Mouse (Mus musculus) myocyte (in vitro differentiated cells): ENCODE results near the gene Dpagt1. TPM values are rescaled to one million over a fixed set of nuclear protein-coding genes. Genes with fewer than 3 reads are reported as not detected.
A peak's percentile ranks its signal among the peaks of the same experiment; 100 is the strongest.

Experiments used
- H3K27me3 ChIP-seq: one replicate; pipeline ENCODE4 v1.6.1; 2011; ENCODE audit not compliant: control insufficient read depth, insufficient read depth, insufficient read length
- H3K36me3 ChIP-seq: one replicate; pipeline ENCODE4 v1.6.1; 2011; ENCODE audit not compliant: control insufficient read depth, insufficient read depth
- H3K4me2 ChIP-seq: one replicate; pipeline ENCODE4 v1.6.1; 2011; ENCODE audit warnings: low read depth, control low read depth
- H3K4me3 ChIP-seq: one replicate; pipeline ENCODE4 v1.5.1; 2011; ENCODE audit warnings: mild to moderate bottlenecking, control low read depth, moderate library complexity
- H3K79me2 ChIP-seq: one replicate; pipeline ENCODE4 v1.6.1; 2011; ENCODE audit not compliant: control insufficient read depth, insufficient read depth
- H3ac ChIP-seq: one replicate; pipeline ENCODE4 v1.6.1; 2011; ENCODE audit not compliant: control insufficient read depth, insufficient read length
- CEBPB ChIP-seq: IDR thresholded peaks from 2 replicates; pipeline ENCODE4 v1.6.1; 2011; ENCODE audit warnings: mild to moderate bottlenecking, moderate library complexity; ENCODE audit not compliant: poor library complexity, insufficient read depth, severe bottlenecking
- E2F4 ChIP-seq: IDR thresholded peaks from one replicate; pipeline ENCODE4 v1.6.1; 2011; ENCODE audit warnings: mild to moderate bottlenecking, control low read depth, moderate library complexity; ENCODE audit not compliant: insufficient read depth
- MAX ChIP-seq: IDR thresholded peaks from one replicate; pipeline ENCODE4 v1.6.1; 2011; ENCODE audit warnings: low read depth, mild to moderate bottlenecking, control low read depth
- MYOD1 ChIP-seq, 3 experiments: IDR thresholded peaks; one replicate each; pipeline ENCODE4 v1.6.1; 2011; ENCODE audit warnings: control low read depth in 2 of 3, low read depth in 2 of 3, mild to moderate bottlenecking in 2 of 3, moderate library complexity in 1 of 3; ENCODE audit not compliant: insufficient read length in 2 of 3, control insufficient read depth in 1 of 3
- MYOG ChIP-seq, 3 experiments: IDR thresholded peaks; one replicate each; pipeline ENCODE4 v1.6.1; 2011; ENCODE audit warnings: control low read depth in 2 of 3, low read depth in 2 of 3, mild to moderate bottlenecking in 2 of 3; ENCODE audit not compliant: insufficient read length in 2 of 3, control insufficient read depth in 1 of 3, insufficient read depth in 1 of 3
- POLR2A ChIP-seq: IDR thresholded peaks from one replicate; pipeline ENCODE4 v1.6.1; 2011; ENCODE audit warnings: low read depth, mild to moderate bottlenecking, control low read depth, moderate library complexity; ENCODE audit not compliant: insufficient read length
- POLR2AphosphoS2 ChIP-seq: IDR thresholded peaks from one replicate; pipeline ENCODE4 v1.6.1; 2011; ENCODE audit warnings: low read depth, control low read depth; ENCODE audit not compliant: insufficient read length
- REST ChIP-seq: IDR thresholded peaks from one replicate; pipeline ENCODE4 v1.6.1; 2011; ENCODE audit warnings: mild to moderate bottlenecking, control low read depth, moderate library complexity; ENCODE audit not compliant: insufficient read depth, insufficient read length
- SRF ChIP-seq: IDR thresholded peaks from one replicate; pipeline ENCODE4 v1.6.1; 2011; ENCODE audit warnings: low read depth; ENCODE audit not compliant: control insufficient read depth, insufficient read length
- TCF12 ChIP-seq: IDR thresholded peaks from one replicate; pipeline ENCODE4 v1.6.1; 2011; ENCODE audit warnings: mild to moderate bottlenecking, control low read depth; ENCODE audit not compliant: poor library complexity, insufficient read depth, severe bottlenecking
- TCF3 ChIP-seq: IDR thresholded peaks from one replicate; pipeline ENCODE4 v1.6.1; 2011; ENCODE audit warnings: low read depth, control low read depth; ENCODE audit not compliant: insufficient read length
- USF1 ChIP-seq: IDR thresholded peaks from one replicate; pipeline ENCODE4 v1.6.1; 2011; ENCODE audit warnings: low read depth, mild to moderate bottlenecking, control low read depth, moderate library complexity
- polyA plus RNA-seq: library from polyadenylated mRNA; unstranded; fragments of >200 nt; fragmentation: generic; extraction: Trizol; gene quantifications from one replicate; pipeline ENCODE4 v1.2.1, GENCODE M21; 2012; ENCODE audit warnings: missing spikeins

The Dpagt1 gene
- polyA plus RNA-seq, 1 experiment, result 26.3 TPM

GRCm38 (mm10) chr9:44343781-44344421, 18.1 kb downstream of the Dpagt1 start, which contains the start of gene Hmbs:
Hmbs (minus strand) TSS chr9:44344228.
- Histone ChIP-seq H3K4me3 (peak within 1 kb of the TSS; percentile 51), H3K79me2 (peaks cover 18% of the 10 kb centered on the region), H3K4me2 (peak within 1 kb of the TSS; percentile 94), H3ac (peak within 1 kb of the TSS; percentile 57), H3K27me3 (no peaks in the 10 kb centered on the region), H3K36me3 (peaks cover 11% of the 10 kb centered on the region)
- TF ChIP-seq E2F4, result peak; percentile 96
- TF ChIP-seq MYOG (IDR thresholded peaks at IDR 0.05; ENCODE audit: control insufficient read depth in 1 of 3, insufficient read depth in 1 of 3, insufficient read length in 2 of 3, low read depth in 2 of 3), result no peak
- peak; percentile 71 for TF ChIP-seq POLR2A
- TF ChIP-seq CEBPB, result peak; percentile 99
- peak; percentile 85 for TF ChIP-seq POLR2AphosphoS2
- no peak for TF ChIP-seq REST

DNA sequence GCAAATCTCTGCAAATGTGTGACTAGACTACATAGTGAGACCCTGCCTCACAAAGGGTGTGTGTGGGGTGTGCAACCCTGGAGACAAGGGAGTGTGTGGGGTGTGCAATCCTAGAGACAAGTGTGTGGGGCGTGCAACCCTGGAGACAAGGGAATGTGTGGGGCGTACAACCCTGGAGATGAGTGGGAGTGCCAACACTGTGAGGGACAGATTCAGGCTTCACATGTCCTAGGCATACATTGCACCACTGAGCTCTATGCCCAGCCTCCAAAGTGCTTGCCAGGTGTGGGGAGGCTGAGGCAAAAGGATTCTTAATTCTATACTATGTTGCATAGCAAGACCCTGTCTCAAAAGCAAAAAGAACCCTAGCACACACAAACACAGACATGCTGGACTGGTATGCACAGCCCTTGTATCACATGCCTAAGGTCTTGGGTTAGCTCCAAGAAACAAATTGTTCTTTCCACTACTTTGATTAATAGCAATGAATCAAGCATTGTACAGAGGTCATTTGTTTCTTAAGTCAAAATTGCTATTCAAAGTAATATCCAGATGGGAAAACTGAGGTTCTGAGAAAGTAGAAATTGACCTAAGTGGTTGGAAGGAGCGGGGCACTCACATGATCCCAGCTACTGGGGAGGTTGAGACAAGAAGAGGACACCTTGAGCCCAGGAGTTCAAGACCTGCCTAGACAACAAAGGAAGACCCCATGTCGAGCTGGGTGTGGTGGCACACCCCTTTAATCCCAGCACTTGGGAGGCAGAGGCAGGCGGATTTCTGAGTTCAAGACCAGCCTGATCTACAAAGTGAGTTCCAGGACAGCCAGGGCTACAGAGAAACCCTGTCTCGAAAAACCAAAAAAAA, 20.0 kb downstream of the Dpagt1 start:
- peaks cover 21% of the 10 kb centered on the region for H3K36me3 ChIP-seq
- H3K79me2 ChIP-seq, result peaks cover 16% of the 10 kb centered on the region
- TF ChIP-seq POLR2AphosphoS2, result peak; percentile 54
- no peak for TF ChIP-seq CEBPB
- H3K27me3 ChIP-seq, result no peaks in the 10 kb centered on the region
- no peak overlapping the region for H3ac ChIP-seq
- H3K4me2 ChIP-seq, result no peak overlapping the region
- no peak overlapping the region for H3K4me3 ChIP-seq

DNA sequence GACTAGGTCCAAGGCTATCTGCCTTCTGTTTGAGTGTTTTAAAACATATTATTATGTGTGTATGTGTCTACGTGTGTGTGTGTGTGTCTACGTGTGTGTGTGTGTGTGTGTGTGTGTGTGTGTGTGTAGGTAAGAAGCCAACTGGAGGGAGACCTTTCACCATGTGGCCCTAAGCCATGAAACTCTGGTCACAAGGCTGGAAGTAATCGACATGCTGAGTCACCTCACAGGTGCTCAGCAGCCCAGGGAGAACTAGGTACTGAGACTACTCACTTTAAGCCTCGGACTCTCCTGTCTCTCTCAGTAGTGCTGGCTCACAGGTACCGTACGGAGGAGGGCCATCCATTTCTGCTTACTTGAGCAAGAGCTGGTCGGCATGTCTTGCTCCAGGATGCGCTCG, 21.3 kb downstream of the Dpagt1 start:
- H3K79me2 ChIP-seq, result peaks cover 13% of the 10 kb centered on the region
- no peaks in the 10 kb centered on the region for H3K27me3 ChIP-seq
- H3ac ChIP-seq, result no peak overlapping the region
- H3K4me3 ChIP-seq, result no peak overlapping the region
- peaks cover 21% of the 10 kb centered on the region for H3K36me3 ChIP-seq
- TF ChIP-seq USF1, result no peak
- TF ChIP-seq TCF12, result no peak
- no peak for TF ChIP-seq POLR2AphosphoS2
- TF ChIP-seq POLR2A, result no peak
- TF ChIP-seq TCF3, result no peak
- no peak for TF ChIP-seq MYOG (IDR thresholded peaks at IDR 0.05; ENCODE audit: control insufficient read depth in 1 of 3, insufficient read depth in 1 of 3, insufficient read length in 2 of 3, low read depth in 2 of 3)
- TF ChIP-seq E2F4, result no peak
- no peak for TF ChIP-seq CEBPB
- H3K4me2 ChIP-seq, result no peak overlapping the region

DNA sequence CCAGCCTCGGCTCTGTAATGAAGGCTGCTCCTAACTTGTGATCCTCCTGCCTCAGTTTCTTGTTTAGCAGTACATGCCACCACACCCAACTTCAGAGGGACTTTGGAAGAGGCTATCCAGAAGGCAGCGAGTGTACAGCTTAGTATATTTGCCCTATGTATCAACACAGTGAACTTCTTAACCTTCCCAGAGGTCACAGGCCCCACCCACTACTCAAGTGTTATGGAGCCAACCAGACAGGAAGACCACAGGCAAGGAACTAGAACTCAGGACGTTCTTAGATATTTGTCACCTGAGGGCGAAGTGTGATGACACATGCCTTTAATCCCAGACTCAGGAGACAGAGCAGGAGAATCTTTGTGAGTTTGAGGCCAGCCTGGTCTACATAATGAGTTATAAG, 21.8 kb downstream of the Dpagt1 start:
- peaks cover 21% of the 10 kb centered on the region for H3K36me3 ChIP-seq
- no peaks in the 10 kb centered on the region for H3K27me3 ChIP-seq
- no peak overlapping the region for H3ac ChIP-seq
- peaks cover 10% of the 10 kb centered on the region for H3K79me2 ChIP-seq
- H3K4me3 ChIP-seq, result no peak overlapping the region
- TF ChIP-seq MAX (no peak), REST (no peak), POLR2AphosphoS2 (no peak), TCF12 (no peak), MYOD1 (IDR thresholded peaks at IDR 0.05; ENCODE audit: control insufficient read depth in 1 of 3, insufficient read length in 2 of 3, low read depth in 2 of 3) (no peak), CEBPB (no peak), POLR2A (no peak), TCF3 (no peak), MYOG (IDR thresholded peaks at IDR 0.05; ENCODE audit: control insufficient read depth in 1 of 3, insufficient read depth in 1 of 3, insufficient read length in 2 of 3, low read depth in 2 of 3) (no peak), SRF (no peak), USF1 (no peak), E2F4 (no peak)
- H3K4me2 ChIP-seq, result no peak overlapping the region

DNA sequence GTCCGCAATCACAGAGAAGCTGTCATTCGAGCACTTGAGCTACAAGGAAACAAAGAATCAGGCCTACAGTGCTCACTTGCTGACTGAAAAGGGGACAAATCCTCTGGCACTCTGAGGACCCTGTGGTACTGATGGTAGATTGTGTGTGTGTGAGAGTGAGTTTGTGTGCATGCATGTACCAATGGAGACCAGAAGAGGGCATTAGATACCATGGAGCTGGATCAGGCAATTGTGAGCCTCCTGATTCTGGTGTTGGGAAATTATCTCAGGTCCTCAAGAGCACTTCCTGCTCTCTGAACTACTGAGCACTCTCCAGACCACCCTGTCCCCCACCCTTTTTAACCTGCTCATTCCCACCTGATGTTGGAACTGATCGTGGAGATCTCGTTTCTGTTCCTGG, 22.7 kb downstream of the Dpagt1 start:
- Histone ChIP-seq H3ac (no peak overlapping the region), H3K36me3 (peaks cover 27% of the 10 kb centered on the region), H3K4me3 (no peak overlapping the region), H3K79me2 (peaks cover under 1% of the 10 kb centered on the region), H3K27me3 (no peaks in the 10 kb centered on the region), H3K4me2 (no peak overlapping the region)
- TF ChIP-seq POLR2A, result no peak
- TF ChIP-seq MYOG (IDR thresholded peaks at IDR 0.05; ENCODE audit: control insufficient read depth in 1 of 3, insufficient read depth in 1 of 3, insufficient read length in 2 of 3, low read depth in 2 of 3), result no peak
- no peak for TF ChIP-seq REST
- TF ChIP-seq E2F4, result no peak
- TF ChIP-seq USF1, result no peak
- no peak for TF ChIP-seq MYOD1 (IDR thresholded peaks at IDR 0.05; ENCODE audit: control insufficient read depth in 1 of 3, insufficient read length in 2 of 3, low read depth in 2 of 3)
- TF ChIP-seq MAX, result no peak
- TF ChIP-seq SRF, result no peak
- no peak for TF ChIP-seq TCF12
- TF ChIP-seq TCF3, result no peak
